Mouse (Mus musculus) gastrocnemius, postnatal 14 days (tissue): ENCODE results near the gene Rxrb. TPM values are rescaled to one million over a fixed set of nuclear protein-coding genes. Genes with fewer than 3 reads are reported as not detected.
A peak's percentile ranks its signal among the peaks of the same experiment; 100 is the strongest.

Experiments
- DNase-seq: peaks from one replicate; pipeline ENCODE4 v3.0.0; 2021; ENCODE audit warnings: mixed read lengths
- intact Hi-C: fragments of 180-260 bp; cut with DNase I; formaldehyde crosslinking; loops from one replicate; pipeline ENCODE4 v1.15.1; 2025; ENCODE audit warnings: low total_unique reads
- total RNA-seq, 2 experiments: library from RNA; stranded (reverse); gene quantifications; 2 replicates each; pipeline ENCODE4 v1.2.3; 2021

The Rxrb gene
- total RNA-seq, 2 experiments from 2014 or later = 35.2 to 35.8 TPM

GRCm38 (mm10) chr17:34023678-34024077 is 7.9 kb upstream of the Rxrb start:
- DNase-seq = no peak
- intact Hi-C loops = no loop called here

GRCm38 (mm10) chr17:34024317-34024821 is 7.2 kb upstream of the Rxrb start, which contains the start of gene Ring1:
TSS of gene Ring1 (minus strand) at chr17:34024680.
- peak; percentile 88 for DNase-seq
- intact Hi-C loops = no loop called here

- no peak for DNase-seq
Observed at GRCm38 (mm10) chr17:34024861-34025755, 6.5 kb upstream of the Rxrb start.

GRCm38 (mm10) chr17:34025756-34026151 is 5.9 kb upstream of the Rxrb start:
- intact Hi-C loops = no loop called here
- no peak for DNase-seq

More at GRCm38 (mm10) chr17:34024861-34025755, 6.5 kb upstream of the Rxrb start:
- intact Hi-C loops = no loop called here

- DNase-seq = no peak
- intact Hi-C loops = no loop called here
Observed at GRCm38 (mm10) chr17:34026221-34026620, 5.4 kb upstream of the Rxrb start.

- intact Hi-C loops = no loop called here
- no peak for DNase-seq
Observed at GRCm38 (mm10) chr17:34026917-34027655, 4.5 kb upstream of the Rxrb start.

GRCm38 (mm10) chr17:34027656-34028223 is 3.9 kb upstream of the Rxrb start, which contains the start of gene H2-Ke6:
TSS of gene H2-Ke6 (minus strand) at chr17:34028060.
- intact Hi-C loops = no loop called here
- DNase-seq = peak; percentile 94

GRCm38 (mm10) chr17:34028501-34029149 is 3.0 kb upstream of the Rxrb start:
- no peak for DNase-seq
- intact Hi-C loops = no loop called here

- intact Hi-C loops = no loop called here
- no peak for DNase-seq
Observed at GRCm38 (mm10) chr17:34029150-34029889, 2.3 kb upstream of the Rxrb start.

- intact Hi-C loops = no loop called here
Observed at GRCm38 (mm10) chr17:34029890-34030595, 1.6 kb upstream of the Rxrb start.

GRCm38 (mm10) chr17:34030861-34031326 is 718 bp upstream of the Rxrb start:
- no peak for DNase-seq
- intact Hi-C loops = no loop called here

More at GRCm38 (mm10) chr17:34029890-34030595, 1.6 kb upstream of the Rxrb start:
- DNase-seq = no peak

- intact Hi-C loops = no loop called here
- no peak for DNase-seq
Observed at GRCm38 (mm10) chr17:34032174-34032632, 591 bp downstream of the Rxrb start.

GRCm38 (mm10) chr17:34032806-34033205 is 1.2 kb downstream of the Rxrb start:
- intact Hi-C loops = no loop called here
- DNase-seq = no peak

- DNase-seq = no peak
- intact Hi-C loops = no loop called here
Observed at GRCm38 (mm10) chr17:34033441-34033840, 1.8 kb downstream of the Rxrb start.

GRCm38 (mm10) chr17:34034064-34034463 is 2.5 kb downstream of the Rxrb start:
- intact Hi-C loops = no loop called here
- DNase-seq = peak; percentile 67

- DNase-seq = no peak
- intact Hi-C loops = loop anchor here (5.0 kb wide), 1 partner anchor 42 kb away; no protein-coding TSS in a partner anchor
Observed at GRCm38 (mm10) chr17:34035517-34035916, 3.9 kb downstream of the Rxrb start.

GRCm38 (mm10) chr17:34036647-34037046 is 5.0 kb downstream of the Rxrb start:
- DNase-seq = no peak
- intact Hi-C loops = loop anchor here (5.0 kb wide), 1 partner anchor 41 kb away; no protein-coding TSS in a partner anchor

GRCm38 (mm10) chr17:34037241-34037640 is 5.6 kb downstream of the Rxrb start:
- DNase-seq = no peak
- intact Hi-C loops = loop anchor here (5.0 kb wide), 1 partner anchor 40 kb away; no protein-coding TSS in a partner anchor
